Mouse (Mus musculus): ENCODE measurements at regions not wholly inside any gene's neighbourhood (a gene's known extent, or its start where the extent isn't known, plus 50 kb on each side); places are given as distances from the start of the nearest gene placed in this dataset.

DNA sequence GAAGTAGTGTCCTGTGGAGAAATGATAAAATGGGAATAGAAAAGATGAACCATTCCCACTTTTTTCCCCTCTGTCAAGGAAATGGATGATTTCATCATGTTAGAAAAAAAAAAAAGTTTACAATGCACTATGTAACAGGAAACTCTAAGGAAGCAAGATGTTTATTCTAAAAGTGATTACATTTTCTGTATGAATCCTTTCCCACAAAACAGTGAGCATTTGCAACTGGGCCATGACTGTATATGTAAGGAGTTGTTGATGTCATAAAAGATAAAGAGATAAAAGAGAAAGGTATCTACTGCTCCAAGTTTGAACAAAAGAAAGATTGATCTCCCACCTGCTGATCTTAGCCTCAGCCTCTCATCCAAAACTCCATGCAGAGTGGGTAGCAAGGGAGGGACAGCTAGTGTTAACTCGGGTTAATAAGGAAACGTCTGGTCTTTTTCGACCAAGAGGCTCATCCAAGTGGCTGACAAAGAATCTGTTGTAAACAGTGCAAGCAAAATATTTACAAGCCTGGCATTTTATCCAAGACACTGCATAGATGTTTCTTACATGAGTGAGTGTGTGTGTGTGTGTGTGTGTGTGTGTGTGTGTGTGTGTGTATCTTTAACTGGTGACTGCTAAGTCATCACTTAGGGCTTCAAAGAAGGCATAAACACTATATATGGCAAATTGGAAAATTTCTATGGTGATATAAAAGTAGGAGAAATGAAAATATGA, 213.3 kb downstream of the Gm9733 start:
- no peak for DNase-seq

DNA sequence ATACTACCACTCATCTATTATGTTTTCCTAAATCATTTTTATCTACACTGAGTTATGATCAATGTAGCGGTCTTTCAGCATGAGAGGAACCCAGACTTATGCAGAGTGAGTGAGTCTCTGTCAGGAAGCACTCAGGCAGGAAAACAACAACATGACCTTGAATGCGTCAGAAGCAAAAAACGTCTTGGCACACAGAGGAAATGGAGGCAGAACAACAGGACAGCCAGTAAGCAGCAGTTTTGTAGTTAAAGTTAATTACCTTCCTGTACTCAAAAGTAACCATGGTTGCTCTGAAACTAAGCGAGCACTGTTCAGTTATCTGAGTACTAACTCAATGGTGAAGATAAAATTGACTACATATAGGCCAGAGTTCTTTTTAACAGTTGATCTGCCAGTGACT, 205.4 kb downstream of the Gm9733 start:
- DNase-seq: no peak

DNA sequence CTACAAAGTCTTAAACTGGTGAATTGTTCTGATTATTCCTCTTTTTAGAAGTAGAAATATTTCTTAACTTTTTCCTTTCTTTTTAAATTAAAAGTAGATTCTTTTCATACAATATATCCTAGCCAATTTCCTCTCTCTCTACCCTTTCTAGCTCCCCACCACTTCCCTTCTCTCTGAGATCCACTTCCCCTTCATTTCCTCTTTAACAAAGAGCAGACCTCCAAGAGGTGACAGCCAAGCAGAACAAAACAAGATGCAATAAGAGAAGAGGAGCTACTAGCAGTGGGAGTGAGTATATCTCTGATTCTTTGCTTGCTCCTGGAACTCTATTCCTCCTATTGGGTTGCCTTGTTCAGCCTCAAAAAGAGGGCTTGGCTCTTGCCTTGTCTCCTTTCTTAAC, 203.7 kb downstream of the Gm9733 start:
- DNase-seq: no peak

DNA sequence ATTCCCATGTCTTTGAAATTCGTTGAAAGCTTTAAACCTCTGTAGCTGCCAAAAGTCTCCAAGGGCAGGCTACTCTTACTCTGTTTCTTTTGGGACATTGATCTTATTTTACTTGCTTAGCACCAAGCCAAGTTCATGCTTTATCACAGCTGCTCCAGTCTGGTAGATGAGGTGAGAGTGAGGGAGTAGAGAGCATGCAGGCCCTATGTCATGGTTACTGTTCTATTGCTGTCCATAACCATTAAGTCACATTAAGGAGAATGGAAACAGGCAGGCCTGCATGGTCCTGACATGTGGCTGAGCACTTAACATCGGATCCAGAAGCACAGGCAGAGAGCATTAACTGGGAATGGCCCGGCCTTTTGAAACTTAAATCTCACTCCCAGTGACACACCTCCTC, 203.1 kb downstream of the Gm9733 start:
- no peak for DNase-seq

DNA sequence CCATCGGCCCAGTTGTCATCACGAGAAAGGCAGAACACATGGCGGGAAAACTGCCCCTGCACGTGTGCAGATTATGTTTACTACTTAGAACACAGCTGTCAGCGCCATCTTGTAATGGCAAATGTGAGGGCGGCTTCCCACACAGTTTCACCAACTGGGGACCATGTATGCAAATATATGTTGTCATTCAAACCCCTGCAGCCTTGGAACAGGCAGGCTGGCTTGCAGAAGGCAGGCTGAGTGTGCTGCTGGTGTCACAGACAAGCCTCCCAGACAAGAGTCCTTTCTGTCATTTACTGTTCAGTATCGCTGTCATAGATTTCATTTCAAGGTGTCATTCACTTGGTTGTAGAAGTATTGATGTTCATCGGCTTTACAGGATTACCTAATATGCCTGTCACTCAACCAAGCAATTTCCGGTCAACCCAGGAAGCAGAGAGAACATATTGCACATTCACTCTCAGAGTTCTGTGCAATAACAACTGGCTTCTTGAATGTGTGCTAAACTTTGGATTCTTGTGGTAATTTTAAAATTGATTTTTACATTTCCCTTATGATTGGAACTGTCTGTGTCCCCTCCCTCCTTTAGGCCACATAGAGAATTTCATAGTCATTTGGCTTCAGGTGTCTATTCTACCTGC, 202.3 kb downstream of the Gm9733 start:
- no peak for DNase-seq

DNA sequence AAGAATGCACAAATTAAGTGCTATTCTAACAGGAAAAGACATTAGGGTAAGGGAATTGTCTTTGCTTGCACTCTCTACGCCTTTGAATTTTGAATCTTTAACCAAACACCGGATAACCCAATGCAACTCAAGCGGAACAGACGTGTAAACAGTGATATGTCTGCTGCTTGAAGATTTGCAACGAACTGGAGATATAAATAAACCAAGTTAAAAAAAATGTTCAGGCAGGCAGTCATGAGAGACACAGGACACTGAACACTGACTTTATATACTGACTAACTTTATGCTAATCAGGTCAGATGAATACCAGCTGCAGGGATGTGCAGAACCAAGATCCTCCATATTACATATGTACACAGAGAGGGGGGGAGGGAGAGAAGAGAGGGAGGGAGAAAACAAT, 200.0 kb downstream of the Gm9733 start:
- DNase-seq: no peak

DNA sequence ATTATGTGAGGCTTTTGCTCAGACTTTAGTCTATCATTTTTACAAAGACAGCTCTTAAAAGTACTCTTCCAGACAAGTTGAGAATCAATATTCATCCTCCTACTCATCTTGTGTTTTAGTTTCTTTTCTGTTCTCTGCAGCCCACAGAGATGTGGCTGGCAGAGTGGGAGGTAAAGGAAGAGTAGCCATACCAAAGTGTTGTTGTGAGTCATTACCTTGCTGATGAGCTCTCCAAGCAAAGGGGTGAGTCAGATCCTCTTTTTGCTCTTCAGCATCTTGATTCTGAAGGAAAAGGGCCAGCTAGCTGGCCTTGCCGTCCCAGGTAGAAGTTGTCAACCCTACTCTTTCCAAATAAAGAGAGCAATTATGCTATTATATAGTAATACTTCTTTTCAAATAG, 192.6 kb downstream of the Gm9733 start:
- no peak for DNase-seq

DNA sequence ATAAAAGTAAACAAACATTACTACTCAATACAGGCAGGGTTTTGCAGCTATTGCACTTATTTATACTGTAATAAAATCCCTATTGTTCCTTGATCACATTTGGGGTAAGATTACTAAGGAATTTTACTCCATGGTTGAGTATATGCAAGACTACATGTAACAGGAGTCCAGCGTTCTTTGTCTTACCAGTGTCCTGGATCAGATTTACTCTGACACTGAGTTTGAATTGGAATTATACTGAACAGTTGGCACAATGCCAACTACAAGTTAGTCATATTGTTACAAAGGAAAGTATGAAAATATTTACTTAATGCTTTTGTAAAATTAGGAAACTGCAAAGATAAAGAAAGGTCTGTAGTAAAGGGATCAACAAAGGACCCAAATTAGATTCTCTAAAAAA, 178.4 kb downstream of the Gm9733 start:
- DNase-seq: no peak

DNA sequence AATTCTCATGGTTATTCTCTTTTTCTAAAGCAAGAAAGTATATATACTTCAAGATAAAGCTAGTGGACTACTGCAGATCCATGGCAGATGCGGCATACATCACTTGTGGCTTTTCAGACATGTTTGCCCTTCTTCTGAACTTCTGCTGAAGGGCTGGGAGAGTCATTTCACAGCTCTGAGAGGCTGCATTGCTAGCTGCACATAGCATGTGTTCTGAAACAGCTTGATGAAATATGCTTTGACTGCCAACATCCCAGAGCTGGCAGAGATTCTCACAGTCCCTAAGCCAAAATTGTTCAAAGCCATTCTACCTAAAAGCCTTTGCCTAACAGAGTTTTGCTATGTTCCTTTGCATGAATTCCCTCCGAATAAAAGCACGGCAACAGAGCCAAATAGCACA, 177.9 kb downstream of the Gm9733 start:
- DNase-seq: peak; percentile 66

DNA sequence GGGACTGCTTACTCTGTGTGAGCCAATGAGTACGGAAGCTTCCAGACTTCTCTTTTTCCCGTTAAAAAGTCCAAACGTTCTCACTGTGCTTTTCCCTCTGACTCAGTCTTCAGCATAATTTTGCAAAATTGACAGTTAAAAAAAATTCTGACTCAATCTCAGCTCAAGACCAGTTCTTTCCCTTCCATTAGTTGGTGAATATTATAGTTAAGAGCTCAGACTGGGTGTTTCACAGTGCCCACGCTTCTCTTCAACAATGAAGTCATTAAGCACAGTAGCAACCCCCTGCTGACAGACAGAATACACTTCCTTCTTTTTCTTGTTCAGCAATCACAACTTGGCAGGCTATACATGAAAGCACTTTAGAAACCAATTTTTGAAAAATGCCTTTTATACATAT, 175.4 kb downstream of the Gm9733 start:
- no peak for DNase-seq

DNA sequence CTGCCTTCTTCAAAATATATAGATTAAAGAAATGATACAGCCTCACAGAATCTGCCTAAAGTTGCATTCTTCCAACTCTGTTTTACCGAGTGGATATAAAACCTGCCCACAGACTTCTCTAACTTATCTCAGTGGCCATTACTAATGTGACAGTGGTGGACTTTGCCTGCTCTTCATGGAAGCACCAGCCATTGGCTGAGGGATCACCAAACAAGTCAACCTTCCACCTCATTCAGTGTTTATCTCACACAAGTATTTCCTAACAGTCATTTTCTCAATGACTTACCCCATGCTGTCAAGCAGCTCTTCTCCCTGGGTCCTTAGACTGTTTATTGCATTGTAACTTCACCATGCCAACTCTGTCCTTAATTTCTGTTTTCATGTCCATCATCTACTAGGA, 174.3 kb downstream of the Gm9733 start:
- no peak for DNase-seq

DNA sequence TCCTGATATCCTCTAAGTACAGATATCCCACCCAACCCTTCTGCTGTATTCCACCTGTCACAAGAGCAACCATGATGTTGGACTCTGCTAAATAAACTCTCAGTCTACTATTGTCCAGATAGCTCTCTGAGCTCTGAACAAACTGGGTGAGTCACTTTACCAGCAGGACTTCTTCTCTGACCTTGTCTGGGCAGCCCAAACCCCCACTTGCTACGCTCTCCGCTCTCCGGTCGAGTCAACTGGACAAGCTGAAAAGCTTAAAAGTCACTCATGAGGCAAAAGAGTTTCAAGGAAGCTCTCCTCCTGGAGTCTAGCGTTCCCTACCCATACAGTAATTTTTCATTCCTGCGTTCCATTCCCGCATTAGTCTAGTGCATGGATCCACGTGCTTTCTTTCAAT, 173.2 kb downstream of the Gm9733 start:
- peak; percentile 57 for DNase-seq

DNA sequence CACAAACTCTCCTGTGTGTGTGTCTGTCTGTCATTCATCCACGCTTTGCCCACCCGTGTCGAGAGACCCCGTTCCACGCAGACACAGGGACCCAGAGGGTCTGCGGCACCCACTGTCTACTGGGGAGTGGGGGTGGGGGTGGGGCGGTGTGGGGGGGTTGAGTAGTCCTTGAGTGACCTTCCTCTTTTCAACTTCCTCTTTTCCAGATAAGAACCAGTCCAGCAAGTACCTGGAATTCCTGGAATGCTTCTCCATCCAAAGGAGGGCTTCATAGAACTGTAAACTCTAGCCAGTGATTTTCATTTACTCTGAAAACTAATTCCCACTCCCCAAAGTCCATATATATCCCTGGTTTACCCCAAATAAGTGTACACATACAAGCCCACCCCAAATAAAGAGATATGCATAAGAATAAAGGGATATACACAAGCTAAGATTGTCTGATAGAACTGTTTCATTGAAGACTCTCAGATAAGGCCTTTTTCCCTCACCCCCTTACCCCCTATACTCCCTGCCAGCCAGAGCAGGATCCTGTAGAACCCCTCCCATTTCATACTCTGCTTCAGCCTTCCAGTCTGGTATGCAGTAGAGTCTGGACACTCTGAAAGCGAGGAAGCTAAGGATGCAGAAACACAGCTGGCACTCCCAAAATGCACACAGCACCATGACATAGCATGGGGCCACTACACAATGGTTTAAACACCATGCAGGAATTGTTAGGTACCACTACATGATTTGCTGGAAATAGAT, 172.0 kb downstream of the Gm9733 start:
- DNase-seq: no peak

DNA sequence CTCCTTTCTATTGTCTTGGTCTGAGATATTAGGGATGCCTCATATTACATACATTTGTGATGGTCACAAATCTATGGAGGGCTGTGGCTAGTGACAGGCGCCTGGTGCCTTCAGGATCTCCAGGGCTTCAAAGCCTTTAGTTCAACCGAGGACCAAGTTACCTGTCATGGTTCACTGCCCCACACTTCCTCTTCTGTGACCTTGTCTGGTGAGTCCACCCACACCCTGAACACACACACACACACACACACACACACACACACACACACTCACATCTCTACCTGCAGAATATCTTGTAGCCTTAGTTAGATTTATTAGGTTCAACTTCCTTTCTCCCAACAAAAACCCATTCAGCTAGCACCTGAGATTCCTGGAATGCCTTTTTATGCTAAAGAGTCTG, 156.3 kb downstream of the Gm9733 start:
- DNase-seq: no peak

DNA sequence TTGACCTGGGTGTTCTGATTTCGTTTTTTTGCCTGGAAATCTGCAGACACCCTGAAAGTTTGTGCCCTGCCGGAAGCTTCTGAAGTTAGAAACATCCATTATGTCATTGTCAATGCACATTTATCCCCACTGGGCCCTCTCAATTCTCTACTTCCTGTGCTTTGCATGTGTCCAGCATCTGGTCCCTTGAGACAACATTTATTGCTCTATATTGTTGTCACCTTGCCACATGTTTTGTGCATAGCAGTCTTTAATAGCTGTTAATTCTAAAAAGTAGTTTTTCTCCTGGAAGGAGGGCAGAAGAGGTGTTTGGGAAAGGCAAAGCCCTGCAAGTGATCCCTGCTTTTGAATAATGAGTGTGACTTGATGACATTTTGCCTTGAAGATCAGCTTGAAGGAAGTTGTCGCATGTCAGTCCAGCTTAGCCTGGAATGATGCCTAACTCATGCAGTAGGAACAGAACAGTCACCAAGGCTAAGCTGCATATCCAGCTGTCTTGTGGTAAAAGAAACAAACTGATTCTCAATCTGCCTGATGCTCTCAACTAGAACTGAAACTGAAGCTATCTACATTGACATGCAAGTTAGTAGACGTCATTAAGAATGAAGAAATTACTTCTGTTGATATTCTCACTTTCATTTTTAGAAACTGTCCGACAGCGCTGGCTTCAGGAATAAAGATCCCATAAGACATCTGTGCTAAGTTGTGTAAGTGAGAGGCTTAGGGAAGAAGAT, 152.9 kb downstream of the Gm9733 start:
- no peak for DNase-seq

DNA sequence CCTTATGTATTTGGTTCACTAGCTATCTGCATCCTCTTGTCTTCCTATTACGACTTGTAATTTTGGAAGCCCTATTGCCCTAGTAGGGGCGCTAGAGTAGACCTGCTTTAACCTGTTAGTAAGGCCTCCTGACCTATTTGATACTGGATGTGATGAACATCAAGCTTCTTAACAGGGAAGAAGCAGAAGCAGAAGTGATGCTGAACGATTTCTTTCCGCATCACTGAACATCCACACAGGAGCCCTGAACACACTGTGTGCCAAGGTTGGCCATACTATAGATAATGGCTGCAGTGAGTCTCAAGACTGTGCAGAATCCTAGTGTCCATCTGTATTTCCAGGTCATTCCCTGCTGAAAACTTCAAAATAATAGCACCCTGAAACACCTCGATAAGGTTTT, 151.0 kb downstream of the Gm9733 start:
- no peak for DNase-seq

DNA sequence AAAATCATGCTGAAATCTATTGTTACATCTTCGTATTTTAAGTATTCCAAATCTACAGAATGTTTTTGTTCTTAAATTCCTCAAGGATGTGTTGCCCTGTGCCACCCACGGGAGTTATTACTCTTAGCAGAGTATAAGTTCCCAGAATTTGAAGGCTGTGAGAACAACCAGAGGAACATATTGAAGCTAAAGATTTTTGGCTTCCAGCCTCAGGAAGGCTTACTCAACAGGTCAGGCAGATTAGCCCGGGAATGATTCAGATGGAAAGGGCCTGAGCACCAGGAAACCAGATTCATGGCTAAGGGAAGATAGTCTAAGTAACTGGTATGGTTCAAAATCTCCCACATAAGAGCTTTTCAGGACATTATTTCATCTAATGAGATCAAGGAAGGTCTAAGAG, 145.4 kb downstream of the Gm9733 start:
- DNase-seq: peak; percentile 6

DNA sequence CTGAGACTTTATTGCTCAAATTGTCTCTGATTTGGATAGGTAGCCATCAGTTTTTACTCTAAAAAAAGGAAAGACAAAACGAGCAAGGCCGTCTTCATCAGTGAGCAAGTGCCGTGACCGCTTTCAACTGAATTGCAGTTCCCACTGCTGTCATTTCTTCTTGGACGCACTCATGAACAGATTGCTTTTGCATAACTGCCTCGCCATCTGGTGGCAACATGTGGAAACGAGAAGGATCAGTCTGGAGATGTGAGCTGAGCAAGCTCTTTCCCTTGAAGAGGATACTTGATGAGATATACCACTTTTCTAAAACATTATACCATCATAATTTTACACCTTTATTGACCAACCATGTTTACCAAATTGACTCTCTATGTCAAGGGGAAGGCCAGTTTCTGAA, 137.7 kb downstream of the Gm9733 start:
- DNase-seq: peak; percentile 80

DNA sequence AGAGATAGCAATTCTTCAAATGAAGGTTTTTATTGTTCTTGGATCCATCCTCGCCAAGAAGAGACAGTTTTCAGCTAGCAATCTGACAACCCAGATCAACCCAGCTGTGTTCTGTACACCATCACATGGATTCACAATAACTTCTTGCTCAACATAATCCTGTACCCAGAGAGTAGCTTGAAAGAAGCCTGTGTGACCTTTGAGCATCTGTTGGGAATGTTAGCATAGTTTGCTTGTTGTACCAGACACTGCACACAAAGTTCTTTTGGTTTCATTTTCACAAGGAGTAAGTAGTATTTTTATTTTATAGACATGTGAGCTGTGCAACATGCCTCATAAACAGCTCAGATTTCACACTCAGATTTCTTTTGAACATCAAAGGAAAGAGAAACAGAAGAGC, 136.0 kb downstream of the Gm9733 start:
- DNase-seq: no peak

DNA sequence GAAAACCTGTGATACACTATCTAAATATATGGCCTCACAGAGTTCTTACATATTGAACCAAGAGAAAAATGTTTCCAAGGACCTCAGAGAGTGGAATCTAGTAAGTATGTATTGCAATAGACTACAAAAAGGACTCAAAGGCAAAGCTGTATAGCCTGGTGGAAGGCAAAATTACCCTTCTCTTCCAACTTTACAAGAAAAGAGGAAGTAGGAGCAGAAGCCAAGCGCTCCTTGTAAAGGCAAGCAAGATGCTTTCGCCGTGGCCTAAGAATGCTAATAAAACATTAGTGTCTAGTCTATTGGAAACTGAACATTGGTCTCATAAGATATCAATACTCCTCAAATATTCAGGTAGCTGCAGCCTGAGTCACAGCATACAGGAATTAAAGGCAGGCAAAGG, 134.0 kb downstream of the Gm9733 start:
- DNase-seq: no peak

DNA sequence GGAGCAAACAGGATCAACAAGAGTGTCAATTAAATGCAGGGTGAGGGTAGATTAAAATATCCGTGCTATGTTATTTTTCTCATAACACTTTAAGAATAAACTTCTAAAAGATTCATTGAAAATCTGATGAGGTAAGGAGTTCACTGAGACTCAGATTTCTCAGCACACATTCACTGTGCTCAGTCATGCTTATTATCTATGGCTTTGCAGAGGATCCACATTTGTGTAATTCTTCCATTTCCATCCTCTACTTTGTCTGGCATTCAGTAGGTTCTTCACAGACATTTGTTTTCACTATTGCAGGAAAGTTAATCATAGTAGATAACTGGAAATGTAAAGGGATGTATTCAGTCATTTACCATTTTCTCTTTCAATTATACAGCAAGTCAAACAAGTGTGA, 131.8 kb downstream of the Gm9733 start:
- no peak for DNase-seq

DNA sequence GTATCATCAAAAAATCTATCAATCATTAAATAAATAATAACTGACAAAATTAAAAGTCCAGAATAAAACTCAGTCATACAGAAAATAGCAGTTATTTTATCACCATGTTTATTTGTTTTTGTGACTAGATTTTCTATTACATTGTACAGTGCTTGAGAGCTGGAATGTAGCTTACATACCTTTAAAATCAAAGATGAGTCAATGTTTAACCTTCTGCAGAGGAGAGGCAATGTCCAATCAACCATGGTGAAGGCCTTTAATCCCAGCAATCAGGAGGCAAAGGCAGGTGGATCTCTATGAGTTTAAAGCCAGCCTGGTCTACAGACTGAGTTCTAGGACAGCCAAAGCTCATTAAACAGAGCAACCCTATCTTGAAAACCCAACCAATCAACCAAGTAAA, 131.1 kb downstream of the Gm9733 start:
- no peak for DNase-seq

DNA sequence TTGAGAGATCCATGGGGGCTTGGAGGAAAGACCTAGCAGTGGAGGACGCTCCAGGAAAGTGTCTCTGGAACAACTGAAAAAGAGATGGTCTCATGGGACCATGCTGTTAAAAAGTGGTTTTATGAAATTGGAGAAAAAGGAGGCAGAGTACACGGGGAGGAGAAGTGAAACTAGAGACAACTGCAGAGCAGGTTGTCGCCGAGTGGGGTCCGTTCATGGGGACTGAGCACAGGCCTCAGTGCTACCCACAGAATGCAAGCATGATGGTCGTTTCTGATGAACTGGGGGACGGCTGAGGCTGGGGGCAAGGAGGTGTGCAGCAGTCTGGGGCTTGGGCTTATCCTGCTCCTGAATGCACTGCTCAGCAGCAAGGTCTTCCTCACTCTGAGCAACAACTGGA, 129.3 kb downstream of the Gm9733 start:
- DNase-seq: no peak
